Mouse (Mus musculus): Measurements from ENCODE around the gene Tsr2. TPM values are rescaled to one million over a fixed set of nuclear protein-coding genes. Genes with fewer than 3 reads are reported as not detected.

The Tsr2 gene
- polyA plus RNA-seq, 1 experiment from 2014 or later: 38.6 TPM

- Histone ChIP-seq H3K9me3 (replicated peaks) (no peaks in the 10 kb centered on the region), H3K27me3 (peaks cover 7% of the 10 kb centered on the region; the same call in 1 of the 2 replicates), H3K4me3 (replicated peaks) (no peak overlapping the region), H3K4me1 (no peaks in the 10 kb centered on the region), H3K4me2 (no peak overlapping the region), H3K27ac (no peak overlapping the region), H3K9ac (no peak overlapping the region), H3K36me3 (no peaks in the 10 kb centered on the region)
- 60% methylated on average over 5 of the region's 5 CpGs for WGBS
- ATAC-seq (replicated peaks; ENCODE audit: low FRiP score): no peak
Measured at GRCm38 (mm10) chrX:151041223-151041622, 55.1 kb downstream of the Tsr2 start.

Other genes with a start within 250 kb of the Tsr2 start
- 30.4 and 31.2 TPM in 2 replicates for gene Gnl3l, start 79.2 kb downstream of the Tsr2 start, polyA plus RNA-seq (2015; fragmentation: Nextera tagmentation; extraction: Ambion mirVana)
- 11.9 and 14.5 TPM in 2 replicates for gene Fgd1, start 50.4 kb downstream of the Tsr2 start, polyA plus RNA-seq (2015; fragmentation: Nextera tagmentation; extraction: Ambion mirVana)
- 1.9 and 2.2 TPM in 2 replicates for gene Wnk3, start 101.5 kb upstream of the Tsr2 start, polyA plus RNA-seq (2015; fragmentation: Nextera tagmentation; extraction: Ambion mirVana)
- gene Fam120c, start 247.6 kb upstream of the Tsr2 start, polyA plus RNA-seq (2015; fragmentation: Nextera tagmentation; extraction: Ambion mirVana): 3.7 and 4.1 TPM in 2 replicates

Measured in kidney, embryonic 15.5 days (tissue).